Mouse (Mus musculus) heart, adult 2 months (tissue): ENCODE measurements around the gene Krtap14.

Experiments used
- CTCF ChIP-seq: fragments of 200-600 bp; IDR thresholded peaks from 2 replicates; pipeline ENCODE4 v1.8.1; 2022; ENCODE audit warnings: antibody characterized with exemption, mild to moderate bottlenecking, moderate library complexity
- EP300 ChIP-seq: fragments of 200-500 bp; IDR thresholded peaks from 2 replicates; pipeline ENCODE4 v1.6.1; 2011; ENCODE audit warnings: low read depth, low read length, control low read depth; ENCODE audit not compliant: insufficient read depth
- POLR2A ChIP-seq: fragments of 200-500 bp; IDR thresholded peaks from 2 replicates; pipeline ENCODE4 v1.6.1; 2011; ENCODE audit warnings: mild to moderate bottlenecking, low read depth, low read length, control low read depth; ENCODE audit not compliant: insufficient read depth

DNA sequence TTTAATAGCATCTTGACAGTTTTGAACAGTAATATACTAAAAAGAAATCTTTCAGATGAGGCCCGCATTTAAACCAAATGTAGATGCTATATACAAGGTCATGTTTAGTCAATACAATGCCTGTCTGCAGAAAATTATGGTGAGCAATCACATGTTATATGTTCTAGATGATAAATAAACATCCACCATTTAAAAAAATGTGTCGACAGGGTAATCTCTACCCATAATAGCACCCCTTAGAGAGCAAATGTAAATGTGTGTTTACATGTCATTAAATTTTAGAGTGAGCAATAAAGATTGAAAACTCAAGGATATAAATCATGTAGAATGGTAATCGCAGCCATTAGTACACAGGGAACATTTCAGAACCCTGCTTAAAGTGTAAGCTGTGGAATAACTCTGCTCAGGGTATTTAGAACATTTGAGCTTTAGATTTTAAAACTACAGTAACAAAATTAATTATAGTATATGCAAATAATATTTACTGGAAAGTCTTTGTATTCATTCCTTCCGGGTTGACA, 39.0 kb upstream of the Krtap14 start:
- TF ChIP-seq EP300 (no peak), POLR2A (no peak), CTCF (no peak)
